Mouse (Mus musculus) E14TG2a.4 (cell line): ENCODE results near the gene Wif1.

Experiments
- CTCF ChIP-seq: conservative IDR thresholded peaks from 2 replicates; pipeline ENCODE4 v1.5.1; 2014; ENCODE audit warnings: low read length
- NANOG ChIP-seq: IDR thresholded peaks from 2 replicates; pipeline ENCODE4 v1.6.1; 2014; ENCODE audit warnings: borderline replicate concordance, low read length, mixed read lengths
- POU5F1 ChIP-seq: IDR thresholded peaks from 2 replicates; pipeline ENCODE4 v1.6.1; 2014; ENCODE audit warnings: low read length, borderline replicate concordance

DNA sequence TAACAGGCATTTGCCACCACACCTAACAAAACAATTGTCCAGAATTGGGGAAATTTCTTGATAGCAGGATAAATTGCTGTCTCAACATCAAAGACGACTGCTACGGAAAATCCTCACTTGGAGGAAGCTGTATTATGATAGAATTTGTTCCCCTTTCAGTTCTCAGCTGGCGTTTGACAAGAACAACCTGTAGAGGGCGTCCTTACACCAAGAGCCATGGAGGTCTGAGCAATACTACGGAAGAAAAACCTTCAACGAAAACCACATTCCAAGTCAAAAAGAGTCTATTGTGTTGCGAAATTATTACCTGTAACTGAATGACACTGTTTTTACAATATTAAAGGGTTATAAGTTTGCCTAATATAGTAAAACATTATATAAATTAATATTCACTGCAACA lies 2.0 kb upstream of the Wif1 start:
- TF ChIP-seq CTCF (peak; percentile 59), NANOG (no peak), POU5F1 (no peak)
